Mouse (Mus musculus) testis, adult 2 months (tissue): ENCODE results near the gene Tmcc2.

Source experiments
- CTCF ChIP-seq: fragments of 200-500 bp; IDR thresholded peaks from 2 replicates; pipeline ENCODE4 v1.5.1; 2012; ENCODE audit warnings: low read depth, mild to moderate bottlenecking, inconsistent platforms, low read length, moderate library complexity; ENCODE audit not compliant: control insufficient read depth, insufficient read depth, insufficient replicate concordance
- POLR2A ChIP-seq: fragments of 200-500 bp; IDR thresholded peaks from 2 replicates; pipeline ENCODE4 v1.6.1; 2012; ENCODE audit warnings: low read depth, mild to moderate bottlenecking, inconsistent platforms, low read length, moderate library complexity; ENCODE audit not compliant: control insufficient read depth

- TF ChIP-seq CTCF (no peak), POLR2A (no peak)
Observed at GRCm38 (mm10) chr1:132364896-132365557, 26.1 kb downstream of the Tmcc2 start.
